Mouse (Mus musculus): ENCODE measurements around the gene Slc35f4.

Gene Slc35f4

GRCm38 (mm10) chr14:49277642-49278041, 248.2 kb downstream of the Slc35f4 start:
- DNase-seq, result no peak

DNA sequence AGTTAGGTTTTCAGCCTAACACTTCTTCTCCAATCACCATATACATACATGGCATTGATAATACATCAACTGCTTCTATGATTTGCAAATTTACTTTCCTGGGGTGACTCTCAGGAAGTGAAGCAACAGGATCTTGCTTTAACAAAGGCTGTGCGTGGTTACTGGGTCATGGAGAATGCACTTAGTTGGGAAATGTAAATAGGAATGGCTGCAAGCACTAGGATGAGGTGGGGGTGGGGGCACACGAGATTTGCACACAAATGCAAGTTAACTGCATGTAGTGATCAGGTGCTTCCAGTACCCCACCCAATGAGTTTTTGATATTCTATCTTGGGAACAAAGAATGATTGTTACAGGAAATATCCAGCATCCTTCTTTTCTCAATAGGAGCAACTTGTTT, 250.5 kb downstream of the Slc35f4 start:
- no peak for DNase-seq

GRCm38 (mm10) chr14:49265286-49266002, 260.4 kb downstream of the Slc35f4 start:
- no peak for DNase-seq

All from thymus, adult 18-20 months (tissue).